Mouse (Mus musculus): ENCODE measurements around the gene Tmem120b. TPM values are rescaled to one million over a fixed set of nuclear protein-coding genes. Genes with fewer than 3 reads are reported as not detected.

The Tmem120b gene
- polyA plus RNA-seq, 1 experiment from 2014 or later: 9.0 TPM

DNA sequence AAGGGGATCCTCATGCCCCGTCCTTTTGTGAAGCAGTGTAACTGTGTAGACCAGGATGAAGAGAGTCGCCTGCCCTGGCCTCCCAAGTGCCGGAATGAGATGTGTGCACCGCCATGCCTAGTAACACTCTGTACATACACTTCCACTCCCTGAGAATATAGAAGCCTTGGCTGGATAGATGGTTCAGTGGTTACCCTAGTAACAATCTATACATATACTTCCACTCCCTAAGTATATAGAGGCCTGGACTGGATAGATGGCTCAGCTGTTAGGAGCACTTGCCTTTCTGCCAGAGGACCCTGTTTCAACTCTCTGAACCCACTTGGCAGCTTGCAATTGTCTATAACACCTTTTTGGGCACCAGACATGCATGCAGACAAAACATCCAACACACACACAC is 33.1 kb upstream of the Tmem120b start:
- Histone ChIP-seq H3K9me3 (no peaks in the 10 kb centered on the region), H3K4me3 (replicated peaks) (no peak overlapping the region), H3K4me2 (no peak overlapping the region), H3K27ac (no peak overlapping the region), H3K27me3 (no peaks in the 10 kb centered on the region), H3K4me1 (peaks cover 10% of the 10 kb centered on the region), H3K36me3 (replicated peaks) (peaks cover 8% of the 10 kb centered on the region), H3K9ac (no peak overlapping the region)
- ATAC-seq (ENCODE audit: low FRiP score): no peak
- WGBS: 96% methylated on average over 4 of the region's 4 CpGs

- Histone ChIP-seq H3K4me3 (replicated peaks) (no peak overlapping the region), H3K9me3 (no peaks in the 10 kb centered on the region), H3K36me3 (replicated peaks) (peaks cover 7% of the 10 kb centered on the region; the same call in 1 of the 2 replicates), H3K4me1 (peaks cover 10% of the 10 kb centered on the region), H3K9ac (no peak overlapping the region), H3K27me3 (no peaks in the 10 kb centered on the region), H3K27ac (no peak overlapping the region), H3K4me2 (no peak overlapping the region)
- 48% methylated on average over 6 of the region's 6 CpGs for WGBS
- no peak for ATAC-seq (ENCODE audit: low FRiP score)
These were observed 32.7 kb upstream of the Tmem120b start for GRCm38 (mm10) chr5:123035564-123035963.

DNA sequence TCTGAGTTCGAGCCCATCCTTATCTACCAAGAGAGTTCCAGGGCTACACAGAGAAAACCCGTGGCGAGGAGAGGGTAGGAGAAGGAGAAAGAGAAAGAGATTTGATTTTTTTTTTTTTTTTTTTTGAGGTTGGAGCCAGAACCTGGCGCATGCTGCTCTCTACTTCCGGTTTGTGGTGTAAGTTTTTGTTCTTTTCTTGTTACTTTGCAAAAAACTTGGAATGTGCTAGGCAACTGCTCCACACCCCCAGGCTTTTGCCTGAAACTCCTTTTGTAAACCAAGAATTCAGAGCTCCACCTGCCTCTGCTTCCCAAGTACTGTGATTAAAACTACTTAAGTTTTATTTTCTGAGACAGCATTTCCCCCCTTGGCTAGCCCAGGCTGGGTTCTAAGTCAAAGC is 30.1 kb upstream of the Tmem120b start:
- no peak overlapping the region for H3K9ac ChIP-seq
- H3K4me3 ChIP-seq (replicated peaks): no peak overlapping the region
- H3K27me3 ChIP-seq: no peaks in the 10 kb centered on the region
- H3K9me3 ChIP-seq: no peaks in the 10 kb centered on the region
- H3K36me3 ChIP-seq (replicated peaks): no peaks in the 10 kb centered on the region
- peaks cover 10% of the 10 kb centered on the region for H3K4me1 ChIP-seq
- ATAC-seq (ENCODE audit: low FRiP score): no peak
- no peak overlapping the region for H3K27ac ChIP-seq
- 92% methylated on average over 5 of the region's 5 CpGs for WGBS
- H3K4me2 ChIP-seq: no peak overlapping the region

DNA sequence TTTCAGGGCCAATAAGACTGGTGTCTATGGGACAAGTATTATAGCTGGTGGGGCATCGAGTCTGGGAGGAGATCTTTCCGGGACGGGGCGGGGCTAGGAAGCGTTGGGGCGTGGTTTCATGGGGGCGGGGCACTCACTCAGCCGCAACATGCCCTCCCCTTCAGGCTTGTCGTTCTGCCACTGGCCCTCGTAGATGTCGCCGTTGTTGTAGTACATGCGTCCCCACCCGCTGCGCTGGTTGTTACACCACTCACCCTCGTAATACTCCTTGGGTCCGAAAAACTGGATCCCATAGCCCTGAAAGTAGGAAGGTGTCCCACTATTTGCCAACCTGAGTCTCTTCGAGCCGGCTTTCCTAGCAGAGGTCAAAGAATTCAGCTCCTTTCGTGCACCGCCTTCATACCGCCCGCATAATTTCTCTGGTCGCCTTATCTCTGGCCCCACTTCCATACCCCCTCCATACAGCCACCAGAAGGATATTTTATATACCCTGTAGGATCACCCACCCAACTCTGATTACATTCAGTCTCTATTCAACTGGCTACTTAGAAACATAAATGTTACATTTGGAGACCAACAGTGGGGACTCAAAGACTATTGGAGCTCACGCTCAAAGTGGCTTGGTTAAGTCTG is 29.0 kb upstream of the Tmem120b start:
- no peak for ATAC-seq (ENCODE audit: low FRiP score)

DNA sequence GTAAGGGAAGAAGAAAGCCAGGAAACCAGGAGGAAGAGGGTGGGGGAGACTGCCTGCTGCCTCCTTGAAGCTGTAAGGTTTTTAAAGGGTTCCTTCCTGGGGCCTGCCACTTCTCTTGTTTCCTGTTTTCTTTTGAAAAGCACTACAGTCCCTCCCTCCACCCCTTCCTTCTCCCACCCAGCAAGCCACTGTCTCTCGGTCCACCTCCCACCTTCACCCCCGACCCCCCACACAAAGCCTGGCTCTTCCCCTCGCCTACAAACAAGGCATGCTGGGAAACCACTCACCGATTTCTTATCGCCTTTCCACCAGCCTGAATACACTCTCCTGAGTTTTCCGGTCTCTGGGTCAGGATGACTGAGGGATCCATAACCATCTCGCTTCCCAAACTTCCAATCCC is 27.4 kb upstream of the Tmem120b start:
- no peak for ATAC-seq (ENCODE audit: low FRiP score)
- Histone ChIP-seq H3K4me3 (replicated peaks) (no peak overlapping the region), H3K36me3 (replicated peaks) (no peaks in the 10 kb centered on the region), H3K4me2 (no peak overlapping the region), H3K27me3 (no peaks in the 10 kb centered on the region), H3K4me1 (peaks cover 10% of the 10 kb centered on the region), H3K27ac (no peak overlapping the region), H3K9ac (no peak overlapping the region; the same call in 1 of the 2 replicates), H3K9me3 (no peaks in the 10 kb centered on the region)
- WGBS: 60% methylated on average over 7 of the region's 7 CpGs

More for the DNA sequence above, 29.0 kb upstream of the Tmem120b start:
- no peaks in the 10 kb centered on the region for H3K27me3 ChIP-seq
- 4% methylated on average over 25 of the region's 25 CpGs for whole genome bisulfite sequencing
- peak overlapping the region; percentile 54 for H3K4me2 ChIP-seq
- H3K4me1 ChIP-seq: peaks cover 10% of the 10 kb centered on the region
- H3K9me3 ChIP-seq: no peaks in the 10 kb centered on the region
- H3K4me3 ChIP-seq (replicated peaks): peak overlapping the region; percentile 26
- H3K9ac ChIP-seq: no peak overlapping the region
- no peak overlapping the region for H3K27ac ChIP-seq
- H3K36me3 ChIP-seq (replicated peaks): no peaks in the 10 kb centered on the region

- Histone ChIP-seq H3K36me3 (replicated peaks) (no peaks in the 10 kb centered on the region), H3K4me1 (peaks cover 9% of the 10 kb centered on the region), H3K4me3 (replicated peaks) (no peak overlapping the region), H3K27me3 (no peaks in the 10 kb centered on the region), H3K9ac (no peak overlapping the region), H3K9me3 (no peaks in the 10 kb centered on the region), H3K4me2 (no peak overlapping the region), H3K27ac (no peak overlapping the region)
- no peak for ATAC-seq (ENCODE audit: low FRiP score)
- WGBS: 19% methylated on average over 7 of the region's 7 CpGs
These were observed 24.4 kb upstream of the Tmem120b start for GRCm38 (mm10) chr5:123043856-123044255.

GRCm38 (mm10) chr5:123045561-123046295 is 22.5 kb upstream of the Tmem120b start:
- ATAC-seq (ENCODE audit: low FRiP score): no peak

DNA sequence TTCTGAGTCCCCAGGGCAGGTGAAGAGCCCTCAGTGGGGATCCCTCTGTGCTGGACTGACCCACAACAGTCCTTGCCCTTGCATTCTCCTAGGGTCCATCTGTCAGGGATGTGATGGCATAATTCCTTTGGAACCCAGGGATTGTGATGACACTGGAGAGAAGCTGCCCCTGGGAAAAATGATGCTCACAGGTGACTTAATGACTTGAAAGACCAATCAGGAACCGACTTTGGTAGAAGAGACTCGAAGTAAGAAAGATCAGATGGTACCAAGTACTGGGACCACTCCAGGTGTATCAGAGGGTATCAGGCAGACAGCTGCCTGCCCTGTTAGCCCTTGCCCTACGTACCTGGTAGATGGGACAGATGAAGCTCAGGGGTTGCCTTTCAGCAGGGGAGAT is 21.3 kb upstream of the Tmem120b start, which contains the start of gene Morn3:
Gene Morn3, minus strand, starts transcription at position 101 of the 400 bp plus-strand sequence.
- Histone ChIP-seq H3K36me3 (replicated peaks) (no peaks in the 10 kb centered on the region), H3K4me3 (replicated peaks) (no peak within 1 kb of the TSS), H3K4me1 (peaks cover 9% of the 10 kb centered on the region), H3K9me3 (no peaks in the 10 kb centered on the region), H3K27me3 (no peaks in the 10 kb centered on the region), H3K4me2 (no peak within 1 kb of the TSS), H3K9ac (no peak within 1 kb of the TSS), H3K27ac (no peak within 1 kb of the TSS)
- no peak for ATAC-seq (ENCODE audit: low FRiP score)
- 83% methylated on average over 3 of the region's 3 CpGs for WGBS

More at GRCm38 (mm10) chr5:123045561-123046295, 22.5 kb upstream of the Tmem120b start:
- no peak overlapping the region for H3K27ac ChIP-seq
- no peak overlapping the region for H3K9ac ChIP-seq
- H3K4me3 ChIP-seq (replicated peaks): no peak overlapping the region
- peaks cover 9% of the 10 kb centered on the region for H3K4me1 ChIP-seq
- no peaks in the 10 kb centered on the region for H3K27me3 ChIP-seq
- no peaks in the 10 kb centered on the region for H3K36me3 ChIP-seq (replicated peaks)
- 40% methylated on average over 9 of the region's 9 CpGs for WGBS
- no peak overlapping the region for H3K4me2 ChIP-seq
- H3K9me3 ChIP-seq: no peaks in the 10 kb centered on the region

GRCm38 (mm10) chr5:123049271-123049670 is 18.9 kb upstream of the Tmem120b start:
- peaks cover 9% of the 10 kb centered on the region for H3K4me1 ChIP-seq
- H3K4me3 ChIP-seq (replicated peaks): peak overlapping the region; percentile 14
- peak overlapping the region; percentile 47; the same call in 1 of the 2 replicates for H3K27ac ChIP-seq
- no peaks in the 10 kb centered on the region for H3K9me3 ChIP-seq
- H3K27me3 ChIP-seq: no peaks in the 10 kb centered on the region
- peak overlapping the region; percentile 47 for H3K9ac ChIP-seq
- H3K4me2 ChIP-seq: peak overlapping the region; percentile 50
- no peaks in the 10 kb centered on the region for H3K36me3 ChIP-seq (replicated peaks)
- 3% methylated on average over 12 of the region's 12 CpGs for WGBS
- ATAC-seq (ENCODE audit: low FRiP score): peak; percentile 39; the same call in 1 of the 2 replicates

GRCm38 (mm10) chr5:123050918-123051317 is 17.3 kb upstream of the Tmem120b start:
- no peak overlapping the region for H3K27ac ChIP-seq
- 92% methylated on average over 9 of the region's 9 CpGs for WGBS
- H3K9me3 ChIP-seq: no peaks in the 10 kb centered on the region
- H3K4me1 ChIP-seq: peaks cover 9% of the 10 kb centered on the region
- no peak overlapping the region for H3K4me3 ChIP-seq (replicated peaks)
- ATAC-seq (ENCODE audit: low FRiP score): no peak
- no peaks in the 10 kb centered on the region for H3K36me3 ChIP-seq (replicated peaks)
- H3K9ac ChIP-seq: no peak overlapping the region
- H3K27me3 ChIP-seq: no peaks in the 10 kb centered on the region
- no peak overlapping the region for H3K4me2 ChIP-seq

- WGBS: 80% methylated on average over 5 of the region's 5 CpGs
- H3K4me2 ChIP-seq: no peak overlapping the region
- no peak for ATAC-seq (ENCODE audit: low FRiP score)
- H3K27ac ChIP-seq: no peak overlapping the region
- no peaks in the 10 kb centered on the region for H3K9me3 ChIP-seq
- no peak overlapping the region for H3K9ac ChIP-seq
- H3K36me3 ChIP-seq (replicated peaks): no peaks in the 10 kb centered on the region
- H3K4me3 ChIP-seq (replicated peaks): no peak overlapping the region
- H3K4me1 ChIP-seq: peaks cover 9% of the 10 kb centered on the region
- no peaks in the 10 kb centered on the region for H3K27me3 ChIP-seq
These were observed 16.5 kb upstream of the Tmem120b start for GRCm38 (mm10) chr5:123051736-123052135.

- Histone ChIP-seq H3K4me2 (peak overlapping the region; percentile 49), H3K9ac (peak overlapping the region; percentile 1; the same call in 1 of the 2 replicates), H3K36me3 (replicated peaks) (no peaks in the 10 kb centered on the region), H3K4me1 (0 out of 2 replicates have a peak, but pooled peaks cover 2% of the 10 kb centered on the region), H3K27me3 (no peaks in the 10 kb centered on the region), H3K27ac (0 out of 2 replicates have a peak overlapping the region, but pooled peaks have one; percentile 43), H3K9me3 (no peaks in the 10 kb centered on the region), H3K4me3 (replicated peaks) (peak overlapping the region; percentile 31)
- peak; percentile 97 for ATAC-seq (ENCODE audit: low FRiP score)
- WGBS: 7% methylated on average over 48 of the region's 48 CpGs
These were observed 10.6 kb upstream of the Tmem120b start for GRCm38 (mm10) chr5:123057366-123058250.
